Comparison of ENCODE assay signal across 8 mouse cellular contexts in genomic region chr1:166160569-166161445, GRCm38 (mm10). TPM values are rescaled to one million over a fixed set of nuclear protein-coding genes. Genes with fewer than 3 reads are reported as not detected.
DNase-seq lines count a peak whose midpoint lies in the region; ATAC-seq lines count a peak whose summit lies in the region.

No protein-coding gene starts in this region.

- H3K27me3 ChIP-seq in limb, embryonic 10.5 days (ENCODE audit: low read depth, poor library complexity, severe bottlenecking) = peaks cover 18% of the 10 kb centered on the region
- peaks cover 4% of the 10 kb centered on the region; the same call in 1 of the 2 replicates for H3K27me3 ChIP-seq in midbrain, embryonic 15.5 days (replicated peaks)
- H3K27me3 ChIP-seq in stomach, embryonic 14.5 days (ENCODE audit: control insufficient read depth, insufficient read depth, low read length) = peaks cover 3% of the 10 kb centered on the region; the same call in 1 of the 2 replicates

- 0 out of 2 replicates have a peak overlapping the region, but pooled peaks have one; percentile 25 for H3K4me3 ChIP-seq in limb, embryonic 10.5 days
- peak overlapping the region; percentile 29 for H3K4me3 ChIP-seq in midbrain, embryonic 15.5 days
- H3K4me3 ChIP-seq in stomach, embryonic 14.5 days (ENCODE audit: low read depth, low read length) = no peak overlapping the region

- H3K9me3 ChIP-seq in limb, embryonic 10.5 days (replicated peaks) = no peaks in the 10 kb centered on the region
- H3K9me3 ChIP-seq in midbrain, embryonic 15.5 days = no peaks in the 10 kb centered on the region
- no peaks in the 10 kb centered on the region for H3K9me3 ChIP-seq in stomach, embryonic 14.5 days (ENCODE audit: control insufficient read depth, low read depth, low read length)

- peak; percentile 48 for DNase-seq in ovary, postnatal 10 days (ENCODE audit: low spot score)
- no peak for DNase-seq in ovary, adult 18-20 months (ENCODE audit: low spot score)
- DNase-seq in cerebellum, postnatal 4 days (ENCODE audit: low spot score in 2 of 2) = peak; percentile 73 to 83
- peak; percentile 81 for DNase-seq in gastrocnemius, postnatal 10 days
- peak; percentile 87 for DNase-seq in limb, embryonic 10.5 days (ENCODE audit: low spot score)

- peak overlapping the region; percentile 58 for H3K4me2 ChIP-seq in midbrain, embryonic 15.5 days
- peak overlapping the region; percentile 22; the same call in 1 of the 2 replicates for H3K4me2 ChIP-seq in stomach, embryonic 14.5 days (replicated peaks; ENCODE audit: low read depth, low read length)

- no peaks in the 10 kb centered on the region for H3K36me3 ChIP-seq in limb, embryonic 10.5 days
- H3K36me3 ChIP-seq in midbrain, embryonic 15.5 days (replicated peaks) = no peaks in the 10 kb centered on the region
- no peaks in the 10 kb centered on the region for H3K36me3 ChIP-seq in stomach, embryonic 14.5 days (ENCODE audit: control insufficient read depth, insufficient read depth, low read length)

- WGBS in limb, embryonic 10.5 days = 18% methylated on average over 24 of the region's 24 CpGs
- WGBS in midbrain, embryonic 15.5 days = 18% methylated on average over 24 of the region's 24 CpGs
- WGBS in stomach, embryonic 14.5 days = 18% methylated on average over 24 of the region's 24 CpGs

- peak; percentile 68 for ATAC-seq in inflammation-experienced regulatory T-cells, adult 6 months
- peak; percentile 73 for ATAC-seq in midbrain, embryonic 15.5 days (replicated peaks)
- no peak for ATAC-seq in stomach, embryonic 14.5 days (ENCODE audit: insufficient number of reproducible peaks, insufficient read depth, low FRiP score, low read depth)

- peak overlapping the region; percentile 40; the same call in 1 of the 2 replicates for H3K9ac ChIP-seq in midbrain, embryonic 15.5 days
- H3K9ac ChIP-seq in stomach, embryonic 14.5 days (replicated peaks; ENCODE audit: low read depth, low read length) = no peak overlapping the region

- no peak overlapping the region for H3K27ac ChIP-seq in limb, embryonic 10.5 days
- H3K27ac ChIP-seq in midbrain, embryonic 15.5 days = no peak overlapping the region
- H3K27ac ChIP-seq in stomach, embryonic 14.5 days (ENCODE audit: low read length) = no peak overlapping the region

- 0 out of 2 replicates have a peak, but pooled peaks cover 13% of the 10 kb centered on the region for H3K4me1 ChIP-seq in limb, embryonic 10.5 days
- H3K4me1 ChIP-seq in midbrain, embryonic 15.5 days = no peaks in the 10 kb centered on the region
- H3K4me1 ChIP-seq in stomach, embryonic 14.5 days (ENCODE audit: control insufficient read depth, insufficient read depth, low read length) = no peaks in the 10 kb centered on the region

RNA-seq across cellular contexts. Expression of gene Gpa33, which starts 30.8 kb away (rescaled TPM):
- not detected for total RNA-seq in gastrocnemius, postnatal 10 days (2021)
- not detected for polyA plus RNA-seq in inflammation-experienced regulatory T-cells, adult 6 months (2017; shearing (Covaris generic))
- 0.18 and 0.19 TPM in 2 replicates for polyA plus RNA-seq in limb, embryonic 10.5 days (2016; fragmentation: Nextera tagmentation; extraction: Ambion mirVana)
- 0.10 TPM in 1 of 2 replicates, not detected in the other for polyA plus RNA-seq in midbrain, embryonic 15.5 days (2015; fragmentation: Nextera tagmentation; extraction: Ambion mirVana)
- 5.5 and 6.0 TPM in 2 replicates for polyA plus RNA-seq in stomach, embryonic 14.5 days (2014; fragmentation: Nextera tagmentation; extraction: Ambion mirVana)

RNA-seq across cellular contexts. Expression of gene Dusp27, which starts 33.1 kb away (rescaled TPM):
- 100 to 1,000 TPM; 120 to 123 TPM for total RNA-seq in gastrocnemius, postnatal 10 days (2021)
- polyA plus RNA-seq in inflammation-experienced regulatory T-cells, adult 6 months (2017; shearing (Covaris generic)) = not detected
- 1.8 and 2.4 TPM in 2 replicates for polyA plus RNA-seq in limb, embryonic 10.5 days (2016; fragmentation: Nextera tagmentation; extraction: Ambion mirVana)
- 1.5 and 1.7 TPM in 2 replicates for polyA plus RNA-seq in midbrain, embryonic 15.5 days (2015; fragmentation: Nextera tagmentation; extraction: Ambion mirVana)
- 1.9 and 2.7 TPM in 2 replicates for polyA plus RNA-seq in stomach, embryonic 14.5 days (2014; fragmentation: Nextera tagmentation; extraction: Ambion mirVana)
